Mouse (Mus musculus) ovary, postnatal 10 days (tissue): ENCODE results near the gene Gpr22.

ENCODE experiments used
- DNase-seq: peaks from one replicate; pipeline ENCODE4 v3.0.0; 2022; ENCODE audit warnings: low spot score

Gpr22 gene

GRCm38 (mm10) chr12:31713600-31713999 lies at the start of gene Gpr22:
Gpr22 (minus strand) TSS chr12:31713947.
- no peak for DNase-seq

GRCm38 (mm10) chr12:31755885-31756755 lies 42.4 kb upstream of the Gpr22 start:
- DNase-seq: no peak

GRCm38 (mm10) chr12:31754465-31754864 lies 40.7 kb upstream of the Gpr22 start:
- DNase-seq: no peak

GRCm38 (mm10) chr12:31749846-31750245 lies 36.1 kb upstream of the Gpr22 start:
- DNase-seq: no peak

GRCm38 (mm10) chr12:31747301-31747700 lies 33.6 kb upstream of the Gpr22 start:
- DNase-seq: no peak

- no peak for DNase-seq
These were observed 20.9 kb upstream of the Gpr22 start for GRCm38 (mm10) chr12:31734616-31735015.

GRCm38 (mm10) chr12:31730126-31730525 lies 16.4 kb upstream of the Gpr22 start:
- DNase-seq: no peak

- no peak for DNase-seq
These were observed 13.0 kb upstream of the Gpr22 start for GRCm38 (mm10) chr12:31726707-31727106.

GRCm38 (mm10) chr12:31725511-31726275 lies 11.9 kb upstream of the Gpr22 start:
- no peak for DNase-seq

- no peak for DNase-seq
These were observed 10.8 kb upstream of the Gpr22 start for GRCm38 (mm10) chr12:31724576-31724975.

- no peak for DNase-seq
These were observed 6.0 kb upstream of the Gpr22 start for GRCm38 (mm10) chr12:31719586-31720275.

- DNase-seq: no peak
These were observed 323 bp upstream of the Gpr22 start for GRCm38 (mm10) chr12:31714070-31714469.

GRCm38 (mm10) chr12:31712727-31713126 lies 1.0 kb downstream of the Gpr22 start:
- no peak for DNase-seq

GRCm38 (mm10) chr12:31712233-31712632 lies 1.5 kb downstream of the Gpr22 start:
- no peak for DNase-seq

- DNase-seq: no peak
These were observed 4.1 kb downstream of the Gpr22 start for GRCm38 (mm10) chr12:31709665-31710064.

GRCm38 (mm10) chr12:31707531-31707930 lies 6.2 kb downstream of the Gpr22 start:
- no peak for DNase-seq

- DNase-seq: no peak
These were observed 7.6 kb downstream of the Gpr22 start for GRCm38 (mm10) chr12:31706168-31706567.

- DNase-seq: no peak
These were observed 9.8 kb downstream of the Gpr22 start for GRCm38 (mm10) chr12:31703904-31704303.

- DNase-seq: no peak
These were observed 12.3 kb downstream of the Gpr22 start for GRCm38 (mm10) chr12:31701411-31701810.

GRCm38 (mm10) chr12:31700623-31701347 lies 13.0 kb downstream of the Gpr22 start:
- no peak for DNase-seq

GRCm38 (mm10) chr12:31693278-31693677 lies 20.5 kb downstream of the Gpr22 start:
- no peak for DNase-seq

GRCm38 (mm10) chr12:31686679-31687078 lies 27.1 kb downstream of the Gpr22 start:
- no peak for DNase-seq
